Mouse (Mus musculus): ENCODE measurements around the gene Egr4. TPM values are rescaled to one million over a fixed set of nuclear protein-coding genes. Genes with fewer than 3 reads are reported as not detected.

Gene Egr4
- polyA plus RNA-seq (2015; fragmentation: Nextera tagmentation; extraction: Ambion mirVana) = 0.05 TPM in 1 of 2 replicates, not detected in the other

DNA sequence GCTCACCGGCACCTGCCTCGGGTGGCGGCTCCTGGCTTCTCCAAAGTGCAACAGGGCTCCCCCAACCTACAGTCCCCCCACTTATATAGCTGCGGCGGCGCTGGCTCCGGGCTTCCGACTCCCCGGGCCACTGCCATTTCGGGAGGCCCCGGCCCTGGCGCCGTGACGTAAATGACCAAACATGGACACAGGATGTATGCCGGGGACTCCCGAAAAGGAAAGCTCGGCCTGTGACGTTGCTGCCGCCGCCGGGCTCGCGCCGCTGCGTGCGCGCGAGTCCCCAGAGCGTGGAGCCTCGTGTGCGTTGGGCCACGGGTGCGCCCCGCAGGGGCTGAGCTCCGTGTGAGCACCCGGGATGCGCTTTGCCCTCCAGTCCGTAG lies at the start of gene Egr4:
TSS of gene Egr4 (minus strand) at position 59 of the 380 bp plus-strand sequence.
- DNase-seq (ENCODE audit: low spot score) = peak; percentile 40

DNA sequence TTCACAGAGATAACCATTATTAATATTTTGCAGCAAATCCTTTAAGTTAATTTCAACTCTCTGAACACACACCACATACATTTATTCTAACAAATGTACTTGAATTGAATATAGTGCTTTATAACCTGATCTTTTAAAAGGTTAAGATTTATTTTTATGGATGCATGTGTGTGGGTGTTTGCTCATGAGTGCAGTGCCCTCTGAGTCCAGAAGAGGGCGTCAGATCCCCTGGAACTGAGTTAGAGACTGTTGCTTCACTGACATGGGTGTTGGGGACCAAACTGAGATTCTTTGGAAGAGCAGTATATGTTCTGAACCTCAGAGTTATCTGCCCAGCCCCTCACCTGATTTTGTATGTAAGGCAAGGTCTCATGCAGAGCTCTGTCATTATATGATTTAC lies 49.0 kb upstream of the Egr4 start:
- no peak for DNase-seq (ENCODE audit: low spot score)

DNA sequence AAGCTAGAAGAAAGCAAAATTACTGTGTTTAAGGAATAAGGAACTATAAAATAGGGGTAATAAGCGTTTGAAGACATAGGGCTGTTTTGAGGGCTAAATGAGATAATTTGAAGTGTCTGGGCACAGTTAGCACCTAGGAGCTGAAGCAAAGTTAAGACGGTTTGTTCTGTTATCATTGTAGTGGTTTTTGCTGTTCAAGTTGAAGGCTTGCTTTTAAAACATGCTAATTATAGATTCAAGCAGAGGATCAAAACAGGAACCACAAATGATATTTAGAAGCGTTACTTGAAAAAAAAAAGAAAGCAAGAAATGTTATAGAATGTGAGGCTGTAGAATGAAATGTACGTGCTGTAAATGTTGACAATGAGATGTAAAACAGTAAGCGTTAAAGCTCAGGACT lies 34.3 kb upstream of the Egr4 start:
- no peak for DNase-seq (ENCODE audit: low spot score)

DNA sequence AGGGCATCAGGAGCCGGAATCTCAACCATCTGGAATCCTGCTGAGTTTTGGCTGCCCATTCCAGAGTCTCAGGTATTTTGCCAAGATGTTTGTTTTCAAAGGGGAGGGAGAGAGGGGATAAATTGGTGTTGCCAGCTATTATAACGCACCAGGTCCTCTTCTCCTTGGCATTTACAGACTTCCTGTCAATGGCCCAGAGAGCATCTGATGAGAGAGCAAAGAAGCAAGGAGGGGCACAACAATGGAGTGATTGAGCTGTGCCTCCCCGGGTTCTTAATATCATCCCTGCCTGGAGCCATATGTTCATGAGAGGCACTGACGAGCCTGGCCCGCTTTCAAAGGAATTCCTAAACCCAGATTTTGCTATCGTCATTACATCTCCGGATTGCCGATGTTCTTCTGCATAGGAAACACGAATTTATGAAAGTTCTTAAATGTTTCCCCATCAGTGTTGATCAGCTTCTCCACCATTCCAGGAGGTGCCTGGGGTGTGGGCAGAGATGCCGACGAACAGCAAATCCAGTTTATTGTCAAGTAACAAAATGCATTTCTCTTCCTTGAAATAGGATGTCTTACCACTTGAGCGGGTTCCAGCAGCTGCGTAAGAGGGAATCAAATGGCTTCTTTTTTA lies 31.0 kb upstream of the Egr4 start:
- no peak for DNase-seq (ENCODE audit: low spot score)

DNA sequence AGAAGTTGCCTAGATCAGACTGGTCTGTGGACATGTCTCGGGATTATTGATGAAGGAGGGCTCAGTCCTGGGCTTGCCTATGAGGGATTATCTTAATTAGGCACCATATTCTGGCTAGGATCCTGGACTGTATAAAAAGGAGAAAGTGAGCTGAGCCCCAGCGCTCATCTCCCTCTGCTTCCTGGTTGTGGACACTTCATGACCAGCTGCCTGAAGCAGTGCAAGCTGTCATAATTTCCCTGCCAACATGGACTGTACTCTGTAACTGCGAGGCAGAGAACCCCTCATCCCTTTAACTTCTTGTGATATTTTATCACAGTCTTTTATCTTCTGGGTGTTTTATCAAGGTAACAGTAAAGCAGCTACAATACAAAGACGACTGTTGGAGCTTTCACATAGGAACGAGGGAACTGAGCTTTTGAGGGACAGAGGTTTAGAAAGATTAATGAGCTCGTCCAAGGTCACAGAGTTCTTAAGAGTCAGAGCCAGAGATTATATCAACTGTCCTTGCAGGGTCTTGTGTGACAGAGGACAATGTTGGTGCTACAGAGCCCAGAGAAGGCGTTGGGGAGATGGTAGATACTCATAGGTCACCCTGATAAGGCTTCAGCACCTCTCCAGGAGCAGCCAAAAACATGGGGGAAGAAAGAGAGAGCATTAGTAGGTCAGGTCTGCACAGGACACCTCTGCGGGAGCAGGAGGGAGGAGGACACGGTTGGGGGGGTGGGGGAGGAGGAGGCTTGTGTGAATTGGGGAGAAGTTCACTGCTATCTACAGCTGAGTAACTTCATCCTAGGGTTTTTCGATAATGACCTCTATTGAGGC lies 30.2 kb upstream of the Egr4 start:
- no peak for DNase-seq (ENCODE audit: low spot score)

DNA sequence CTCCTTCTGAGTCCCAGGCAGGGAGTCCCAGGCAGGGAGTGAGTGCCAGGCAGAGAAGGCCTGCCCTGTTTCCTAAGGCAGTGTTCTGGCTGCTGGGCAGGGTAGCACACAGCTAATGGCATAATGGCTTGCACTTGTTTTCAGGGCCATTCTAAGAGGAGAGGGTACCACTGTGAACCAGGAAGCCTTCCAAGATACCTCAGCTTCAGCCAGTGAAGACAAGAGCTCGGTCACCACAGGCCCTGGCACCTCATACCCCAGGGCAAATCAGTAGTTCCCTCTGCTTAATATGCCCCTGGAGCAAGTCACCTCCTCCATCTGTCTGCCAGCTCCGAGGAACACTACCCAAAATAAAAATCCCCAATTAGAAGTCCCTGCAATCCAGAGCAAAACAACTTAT lies 9.4 kb upstream of the Egr4 start:
- DNase-seq (ENCODE audit: low spot score) = no peak

DNA sequence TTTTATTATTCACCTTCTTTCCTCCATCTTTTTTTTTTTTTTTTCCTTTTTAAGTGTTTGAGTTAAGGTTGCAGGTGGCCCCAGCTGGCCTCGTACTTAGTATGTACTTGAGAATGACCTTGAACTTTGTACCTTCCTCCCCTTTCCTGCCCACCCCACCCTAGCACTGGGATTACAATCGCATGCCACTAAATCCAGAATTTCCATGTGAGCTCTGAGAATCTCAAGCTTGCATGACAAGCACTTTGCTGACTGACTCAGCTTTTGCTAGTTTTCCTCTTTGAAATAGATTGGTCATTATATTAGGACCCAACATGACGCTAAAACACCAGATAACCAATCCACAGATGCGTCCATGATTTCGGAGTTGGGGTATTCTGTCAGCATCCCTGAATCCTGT lies 8.6 kb upstream of the Egr4 start:
- DNase-seq (ENCODE audit: low spot score) = no peak

DNA sequence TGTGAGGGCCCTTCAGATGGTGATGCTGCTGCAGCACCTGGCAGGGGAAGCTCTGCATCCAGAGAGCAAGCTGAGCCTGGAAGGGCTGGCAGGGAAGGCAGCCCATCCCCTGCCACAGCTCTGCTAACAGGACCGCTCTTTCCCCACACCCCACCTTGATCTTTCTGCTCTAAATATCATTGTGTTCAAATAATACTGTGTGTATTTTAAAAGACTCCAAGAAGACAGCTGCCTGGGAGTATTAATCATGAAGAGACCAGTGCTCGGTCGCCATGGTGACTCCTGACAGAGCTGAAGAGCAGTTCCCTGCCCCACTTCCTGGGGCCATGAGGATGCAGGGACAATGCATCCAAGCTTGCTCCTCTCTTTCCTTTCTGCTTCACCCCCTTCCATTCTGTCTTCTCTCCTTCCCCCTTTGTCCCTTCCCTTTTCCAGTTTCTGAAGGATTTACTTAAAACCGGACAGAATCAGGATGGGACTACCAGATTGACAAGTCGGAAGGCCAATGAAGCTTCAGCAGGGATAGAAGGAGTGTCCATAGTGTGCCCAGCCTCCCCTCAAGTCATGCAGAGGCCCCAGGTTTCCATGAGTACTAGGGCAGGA lies 4.8 kb upstream of the Egr4 start:
- DNase-seq (ENCODE audit: low spot score) = no peak

DNA sequence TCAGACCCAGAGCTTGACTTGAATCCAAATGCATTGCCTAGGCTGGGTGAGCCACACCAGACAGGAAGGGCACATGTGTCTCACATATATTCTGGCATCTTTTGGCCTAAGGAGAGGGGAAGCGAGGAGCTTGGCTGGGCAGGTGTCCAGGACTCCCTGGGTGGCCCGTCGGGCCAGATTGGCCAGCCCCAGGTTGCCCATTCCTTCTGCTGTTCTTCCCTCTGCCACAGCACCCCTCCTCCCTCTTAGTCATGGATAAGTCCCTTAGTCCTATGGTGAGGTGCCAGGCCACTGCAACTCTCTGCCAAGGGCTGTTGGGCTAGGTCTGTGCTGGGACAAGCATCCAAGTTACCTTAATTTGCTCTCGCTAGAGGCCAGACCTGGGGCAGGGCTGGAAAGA lies 2.6 kb upstream of the Egr4 start:
- DNase-seq (ENCODE audit: low spot score) = no peak

DNA sequence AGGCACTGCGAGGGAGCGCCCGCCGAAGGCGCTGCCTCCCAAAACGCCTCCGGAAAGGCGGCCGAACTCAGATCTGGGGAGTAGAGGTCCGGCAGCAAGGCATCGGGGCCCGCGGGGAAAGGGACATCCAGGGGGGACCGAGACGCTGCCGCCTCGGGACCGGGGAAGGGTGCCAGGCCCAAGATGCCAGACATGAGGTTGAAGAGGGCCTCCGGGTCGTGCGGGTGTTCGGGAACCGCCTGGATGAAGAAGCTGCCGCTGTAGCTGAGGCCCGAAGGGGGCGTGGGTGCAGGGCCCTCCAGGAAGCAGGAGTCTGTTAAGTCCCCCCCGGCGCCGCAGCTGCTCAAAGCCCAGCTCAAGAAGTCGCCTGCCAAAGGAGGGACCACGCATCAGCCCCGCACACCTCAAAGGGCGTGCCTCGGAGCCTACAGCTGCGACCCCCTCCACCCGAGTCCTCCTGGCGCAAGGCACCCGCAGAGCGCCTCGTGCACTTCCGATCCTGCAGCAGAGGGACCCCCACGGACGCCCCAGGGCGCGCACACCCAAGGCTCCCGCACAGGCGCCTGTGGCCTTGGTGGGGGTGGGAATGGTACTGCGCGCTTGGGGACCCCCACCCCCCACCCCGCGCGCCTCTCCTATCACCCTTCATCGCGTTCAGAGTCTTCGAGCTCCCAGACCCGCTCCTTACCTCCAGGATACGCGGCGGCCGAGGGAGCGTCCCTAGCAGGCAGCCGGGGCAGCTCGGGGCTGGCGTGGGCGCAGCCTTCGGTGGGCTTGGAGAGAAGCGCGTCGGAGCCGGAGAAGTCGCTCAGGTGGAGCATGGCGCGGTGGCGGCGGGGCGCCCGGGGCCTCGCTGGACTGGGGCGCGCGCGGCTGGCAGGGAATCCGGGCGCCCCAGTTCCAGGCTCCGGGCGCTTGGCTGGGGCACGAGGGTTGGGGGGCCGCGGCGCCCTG lies 535 bp downstream of the Egr4 start:
- DNase-seq (ENCODE audit: low spot score) = no peak

DNA sequence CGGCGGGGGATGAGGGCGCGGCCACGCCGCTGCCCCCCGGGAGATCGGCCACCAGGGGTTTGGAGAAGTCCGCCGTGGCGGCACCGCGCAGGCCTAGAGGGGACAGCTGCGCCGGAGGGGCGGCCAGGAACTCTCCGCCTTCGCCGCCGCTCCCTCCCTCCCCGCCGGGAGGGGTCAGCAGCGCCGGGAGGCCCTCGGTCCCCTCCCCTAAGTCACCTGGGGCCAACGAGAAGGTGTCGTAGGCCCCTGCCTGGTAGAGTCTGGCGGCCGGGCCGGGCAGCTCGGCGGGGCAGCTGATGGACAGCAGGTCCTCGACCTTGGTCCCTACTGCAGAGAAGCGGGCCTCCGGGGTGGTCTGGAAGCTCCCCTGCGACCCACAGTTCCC lies 1.3 kb downstream of the Egr4 start:
- no peak for DNase-seq (ENCODE audit: low spot score)

DNA sequence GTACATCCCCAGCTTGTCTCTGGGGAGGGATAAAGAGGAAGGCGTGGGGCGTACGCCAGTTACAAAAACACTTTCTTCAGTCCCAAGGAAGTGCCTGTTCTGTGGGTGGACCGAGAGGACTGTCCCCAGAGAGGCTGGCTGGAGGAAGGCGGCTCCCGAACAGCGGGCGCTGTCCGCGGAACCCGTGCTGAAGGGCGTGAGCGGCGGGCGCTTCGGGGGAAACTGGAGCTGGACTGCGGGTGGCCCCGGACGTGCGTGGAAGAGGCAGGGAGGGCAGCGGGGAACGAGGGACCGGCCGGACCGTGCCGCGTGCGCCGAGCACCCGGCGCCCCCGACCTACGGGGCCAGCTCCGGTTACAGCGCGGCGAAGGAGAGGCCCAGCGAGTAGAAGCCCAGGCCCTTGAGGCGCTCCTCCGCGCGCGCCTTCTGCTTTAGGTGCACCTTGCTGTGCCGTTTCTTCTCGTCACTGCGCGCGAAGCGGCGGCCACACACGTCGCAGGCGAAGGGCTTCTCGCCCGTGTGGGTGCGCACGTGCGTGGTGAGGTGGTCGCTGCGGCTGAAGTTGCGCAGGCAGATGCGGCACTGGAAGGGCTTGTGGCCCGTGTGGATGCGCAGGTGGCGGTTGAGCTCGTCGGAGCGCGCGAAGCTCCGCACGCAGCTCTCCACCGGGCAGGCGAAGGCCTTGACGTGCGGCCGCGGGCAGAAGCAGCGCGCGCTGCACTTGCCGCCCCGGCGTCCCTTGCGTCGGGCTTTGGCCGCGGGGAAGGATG lies 1.9 kb downstream of the Egr4 start:
- no peak for DNase-seq (ENCODE audit: low spot score)

DNA sequence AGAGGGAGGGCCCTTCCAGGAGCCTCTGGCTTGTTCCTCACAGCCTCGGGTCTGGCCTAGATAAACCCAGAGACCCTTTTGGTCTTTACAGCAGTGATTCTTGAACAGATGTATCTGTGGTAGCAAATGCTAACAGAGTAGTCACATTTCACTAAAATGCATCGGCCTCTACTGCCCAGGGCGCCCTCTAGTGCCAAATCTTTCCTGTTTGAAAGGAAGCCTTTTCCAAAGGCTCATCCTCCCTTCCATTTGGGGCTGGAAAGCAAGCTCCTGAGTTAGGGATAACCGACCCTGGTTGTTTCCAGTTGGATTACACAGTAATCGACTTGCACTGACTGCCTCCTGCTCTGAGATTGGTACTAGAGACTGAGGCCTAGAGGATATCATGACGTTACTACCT lies 2.9 kb downstream of the Egr4 start:
- no peak for DNase-seq (ENCODE audit: low spot score)

DNA sequence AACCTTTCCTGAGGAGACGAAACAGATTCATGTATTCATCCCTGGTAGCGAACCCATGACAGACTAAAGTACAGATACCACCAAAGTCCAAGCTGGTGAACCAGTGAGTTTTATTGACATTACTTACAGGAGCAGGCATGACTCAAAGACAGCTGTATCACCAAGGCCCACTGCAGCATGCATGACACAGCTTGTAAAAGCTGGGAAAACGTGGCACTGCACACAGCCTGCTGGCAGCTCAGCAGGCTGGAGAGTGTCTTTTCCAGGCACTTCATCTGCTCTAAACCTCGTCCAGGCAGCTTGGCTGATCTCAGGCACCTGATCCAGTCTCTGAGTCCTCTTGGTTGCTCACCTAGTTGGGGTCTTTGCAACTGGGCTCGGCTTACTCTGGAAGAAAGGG lies 4.8 kb downstream of the Egr4 start:
- no peak for DNase-seq (ENCODE audit: low spot score)

DNA sequence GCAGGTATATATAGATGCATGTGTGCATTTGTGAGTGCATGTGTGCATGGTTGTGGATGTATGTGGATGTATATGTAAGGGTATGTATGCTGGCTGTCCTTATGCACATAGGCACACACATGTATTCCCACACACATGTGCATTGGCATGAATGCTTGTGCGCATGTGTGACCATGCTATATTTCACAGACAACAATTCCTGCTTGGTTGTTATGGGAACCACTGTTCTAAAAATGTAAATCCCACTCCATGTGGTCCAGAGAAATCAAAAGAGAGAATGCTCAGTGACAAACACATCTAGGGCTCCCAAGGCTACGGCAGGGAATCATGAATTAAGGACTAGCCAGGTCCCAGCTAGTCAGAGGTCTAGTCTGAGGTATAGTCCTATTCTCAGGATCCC lies 8.5 kb downstream of the Egr4 start:
- DNase-seq (ENCODE audit: low spot score) = no peak

DNA sequence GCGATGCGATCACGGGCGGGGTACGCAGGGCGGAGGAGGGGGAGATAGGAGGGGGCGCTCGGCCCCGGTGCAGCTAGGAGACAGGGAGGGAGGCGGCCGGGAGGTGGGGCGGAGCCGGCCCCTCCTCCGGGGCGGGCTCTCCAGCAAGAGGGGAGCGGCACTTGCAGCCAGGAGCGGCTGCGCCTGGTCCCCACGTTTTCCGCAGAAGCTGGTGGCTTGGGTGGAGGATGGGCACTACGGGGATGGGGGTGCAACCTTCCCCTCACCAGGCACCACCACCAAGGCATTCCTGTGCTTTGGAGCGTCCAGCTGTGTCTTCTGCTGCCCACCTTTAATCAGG lies 10.5 kb downstream of the Egr4 start, which contains the start of gene Fbxo41:
TSS of gene Fbxo41 (minus strand) at position 84 of the 340 bp plus-strand sequence.
- no peak for DNase-seq (ENCODE audit: low spot score)

DNA sequence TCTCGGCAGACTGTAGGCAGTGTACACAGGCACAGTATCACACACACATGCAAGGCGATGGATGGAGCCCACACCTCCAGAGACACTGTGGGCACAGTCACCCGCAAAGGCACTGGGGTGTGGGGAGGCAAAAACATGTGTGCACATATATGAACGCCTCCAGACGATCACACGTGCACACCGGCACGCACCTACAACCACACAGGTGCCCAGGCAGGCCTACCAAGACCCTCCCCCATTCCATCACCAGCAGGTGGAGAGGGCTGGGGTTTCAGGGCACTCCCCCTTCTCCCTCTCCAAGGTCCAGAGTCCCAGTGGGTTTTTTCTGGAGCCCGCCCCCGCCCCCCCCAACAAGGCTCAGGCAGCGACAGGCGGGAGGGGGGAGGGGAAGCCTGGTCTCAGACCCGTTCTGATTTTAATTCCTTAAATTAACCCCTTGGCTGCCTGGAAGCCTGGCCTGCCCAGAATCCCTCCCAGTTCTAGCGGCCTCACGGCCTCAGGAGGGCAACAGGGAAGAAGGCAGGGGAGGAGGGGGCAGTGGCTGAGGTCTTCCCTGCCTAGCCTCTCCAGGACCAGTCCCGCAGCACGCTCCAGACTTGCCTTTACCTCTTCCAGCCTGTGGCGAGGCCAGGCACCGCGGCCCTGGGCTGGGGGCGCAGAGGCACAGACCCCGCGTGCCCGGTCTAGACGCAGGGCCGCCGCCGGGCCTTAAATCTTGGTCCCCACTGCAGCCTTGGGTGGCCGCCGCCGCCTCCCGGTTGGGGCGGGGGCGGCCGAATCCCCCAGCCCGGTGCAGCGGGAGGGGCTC lies 11.1 kb downstream of the Egr4 start:
- DNase-seq (ENCODE audit: low spot score) = no peak

DNA sequence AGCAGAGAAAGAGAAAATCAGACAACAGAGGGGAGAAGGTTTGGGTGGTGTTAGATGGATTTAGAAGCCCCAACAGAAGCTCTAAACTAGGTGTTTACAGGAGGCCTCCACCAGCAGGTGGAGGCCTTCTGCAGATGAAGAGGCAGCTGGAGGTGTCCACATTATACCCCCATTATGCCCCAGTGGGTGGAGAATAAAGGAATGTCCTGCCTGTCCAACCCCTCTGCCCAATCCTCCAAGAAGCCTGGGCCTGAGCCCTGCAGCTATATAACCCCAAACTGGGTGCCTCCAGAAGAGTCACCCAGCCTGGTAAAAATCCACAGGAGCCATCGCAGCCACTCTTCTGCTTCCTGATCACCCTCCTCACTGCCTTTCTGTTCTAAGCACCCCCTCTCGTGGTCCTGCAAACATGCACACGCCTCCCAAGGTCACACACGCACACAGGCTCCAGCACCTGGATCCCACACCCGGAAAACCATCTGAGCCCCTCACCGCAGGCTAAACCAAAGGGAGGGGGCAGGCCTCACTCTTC lies 11.8 kb downstream of the Egr4 start:
- no peak for DNase-seq (ENCODE audit: low spot score)

DNA sequence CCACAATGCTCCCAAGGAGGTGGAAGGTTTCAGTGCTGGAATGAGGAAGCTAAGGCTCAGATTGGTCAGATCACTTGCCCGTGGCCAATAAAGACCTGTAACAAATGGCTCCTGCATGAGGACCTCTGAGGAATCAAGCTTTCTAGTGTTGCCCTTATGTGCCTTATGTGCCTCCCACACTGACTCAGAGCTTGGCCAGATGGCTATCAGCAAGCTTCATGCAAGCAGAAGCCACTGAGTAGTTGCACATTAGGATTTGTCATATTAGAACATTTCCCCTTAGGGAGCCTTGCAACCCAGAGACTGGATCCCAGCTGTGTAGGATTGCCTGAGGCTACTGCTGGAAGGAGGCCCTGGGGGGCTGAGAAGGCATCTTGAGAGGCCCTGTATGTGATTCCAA lies 13.0 kb downstream of the Egr4 start:
- no peak for DNase-seq (ENCODE audit: low spot score)

DNA sequence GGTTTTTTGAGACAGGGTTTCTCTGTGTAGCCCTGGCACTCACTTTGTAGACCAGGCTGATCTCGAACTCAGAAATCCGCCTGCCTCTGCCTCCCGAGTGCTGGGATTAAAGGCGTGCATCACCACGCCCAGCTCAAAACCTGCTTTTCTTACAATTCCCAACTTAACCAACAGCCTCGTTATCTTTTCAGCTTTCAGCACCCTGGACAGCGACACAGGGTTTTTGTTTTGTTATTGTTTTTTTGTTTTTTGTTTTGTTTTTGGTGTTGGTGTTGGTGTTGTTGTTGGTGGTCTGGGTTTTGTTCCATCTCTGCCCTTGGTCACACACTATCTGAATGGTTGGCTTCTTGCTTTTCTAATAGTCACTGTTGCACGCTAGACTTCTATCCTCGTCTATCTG lies 15.2 kb downstream of the Egr4 start:
- DNase-seq (ENCODE audit: low spot score) = no peak

Data from thymus, postnatal 0 days (tissue).